Mouse (Mus musculus) layer of hippocampus, adult 2 months (tissue): ENCODE data around the gene Ncf1. TPM values are rescaled to one million over a fixed set of nuclear protein-coding genes. Genes with fewer than 3 reads are reported as not detected.
A peak's percentile ranks its signal among the peaks of the same experiment; 100 is the strongest.

Experiments
- DNase-seq, 2 experiments: peaks; one replicate each; pipeline ENCODE4 v3.0.0; 2022; ENCODE audit warnings: low spot score in 2 of 2
- H3K27ac ChIP-seq: fragments of 200-600 bp; 2 replicates; pipeline ENCODE4 v1.8.1; 2022
- H3K4me3 ChIP-seq: fragments of 200-600 bp; 2 replicates; pipeline ENCODE4 v1.8.1; 2022; ENCODE audit warnings: mild to moderate bottlenecking
- CTCF ChIP-seq: fragments of 200-600 bp; conservative IDR thresholded peaks from 2 replicates; pipeline ENCODE4 v1.8.1; 2022; ENCODE audit warnings: antibody characterized with exemption, mild to moderate bottlenecking, moderate library complexity
- total RNA-seq, 2 experiments: library from RNA; stranded (reverse); gene quantifications; 2 replicates each; pipeline ENCODE4 v1.2.3; 2021

The Ncf1 gene
- total RNA-seq, 2 experiments from 2014 or later, result 7.2 to 9.0 TPM

DNA sequence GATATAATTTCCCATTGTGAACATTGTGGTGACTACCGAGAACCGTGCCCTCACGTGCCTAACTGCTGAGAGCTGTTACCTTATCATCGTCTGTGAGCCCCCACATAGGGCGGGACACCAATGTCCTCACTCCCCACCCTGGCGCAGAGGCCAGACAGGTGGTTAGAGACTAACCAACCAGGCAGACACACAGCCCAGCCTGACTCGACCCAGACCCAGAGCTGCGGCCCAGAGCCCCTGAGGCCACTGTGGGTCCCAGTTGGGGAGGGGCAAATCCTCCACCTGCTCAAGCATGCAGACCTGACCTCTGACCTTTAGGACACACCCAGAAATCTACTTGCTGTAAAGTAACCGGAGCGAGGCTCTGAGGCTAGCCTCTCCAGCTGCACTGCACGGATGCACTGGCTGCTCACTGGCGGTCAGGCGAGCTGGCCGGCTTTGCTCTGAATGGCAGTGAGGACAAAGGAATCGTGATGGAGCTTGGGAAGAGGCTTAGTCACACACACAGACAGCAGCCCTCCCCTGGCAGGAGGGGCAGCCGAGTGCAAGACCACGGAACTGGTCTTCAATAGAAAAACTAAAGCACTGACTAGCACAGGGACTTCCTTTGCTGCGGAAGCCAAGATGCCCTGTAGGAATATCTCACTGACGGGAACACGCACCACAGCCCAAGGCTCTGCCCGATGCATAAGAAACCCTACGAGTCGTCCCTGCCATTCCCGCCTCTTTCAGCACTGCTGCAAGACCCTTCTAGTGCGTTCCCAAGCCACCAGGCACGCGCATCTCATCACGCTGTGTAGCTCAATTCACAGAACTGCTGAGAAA, 8.7 kb upstream of the Ncf1 start:
- no peak for TF ChIP-seq CTCF
- peak overlapping the region; percentile 71 for H3K27ac ChIP-seq
- H3K4me3 ChIP-seq, result no peak overlapping the region
- no peak for DNase-seq

DNA sequence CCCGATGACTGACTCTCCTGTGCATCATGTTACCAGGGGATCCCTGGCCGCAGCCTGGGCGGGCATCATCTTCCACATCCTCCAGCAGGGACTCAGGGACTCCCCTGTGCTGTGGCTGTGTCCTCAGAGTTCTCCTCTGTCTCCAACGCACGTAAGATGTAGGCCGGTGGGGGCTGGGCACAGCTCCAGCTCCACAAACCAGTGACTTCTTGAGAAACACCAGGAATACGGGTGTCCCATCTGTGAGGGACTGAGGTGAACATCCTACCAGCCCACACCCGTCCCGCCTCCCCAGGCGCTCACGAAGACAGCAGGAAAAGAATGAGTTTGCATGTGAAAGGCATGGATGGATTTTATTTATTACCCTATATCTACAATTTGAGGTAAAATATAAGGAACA, 8.1 kb upstream of the Ncf1 start:
- no peak for DNase-seq
- no peak for TF ChIP-seq CTCF
- peak overlapping the region; percentile 2; the same call in 1 of the 2 replicates for H3K27ac ChIP-seq
- no peak overlapping the region for H3K4me3 ChIP-seq

DNA sequence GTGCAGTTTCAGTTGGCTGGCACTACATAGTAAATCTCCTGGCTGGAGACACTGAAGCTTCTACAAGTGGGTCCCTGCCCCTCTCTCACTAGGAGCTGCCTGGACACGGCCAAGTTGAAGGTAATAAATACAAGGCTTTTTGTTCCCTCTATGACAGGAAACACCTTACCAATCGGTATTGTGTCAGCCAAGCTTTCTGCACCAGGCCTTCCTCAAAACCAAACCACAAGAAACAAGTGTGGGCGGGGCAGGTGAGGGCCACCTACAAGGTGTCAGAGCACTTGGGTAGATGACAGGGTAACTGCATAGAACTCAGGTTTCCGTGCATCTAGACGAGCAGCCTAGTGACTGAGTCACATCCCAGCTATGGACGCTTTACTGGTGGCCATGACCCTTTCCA, 7.4 kb upstream of the Ncf1 start:
- no peak for TF ChIP-seq CTCF
- H3K4me3 ChIP-seq, result no peak overlapping the region
- H3K27ac ChIP-seq, result no peak overlapping the region
- no peak for DNase-seq

DNA sequence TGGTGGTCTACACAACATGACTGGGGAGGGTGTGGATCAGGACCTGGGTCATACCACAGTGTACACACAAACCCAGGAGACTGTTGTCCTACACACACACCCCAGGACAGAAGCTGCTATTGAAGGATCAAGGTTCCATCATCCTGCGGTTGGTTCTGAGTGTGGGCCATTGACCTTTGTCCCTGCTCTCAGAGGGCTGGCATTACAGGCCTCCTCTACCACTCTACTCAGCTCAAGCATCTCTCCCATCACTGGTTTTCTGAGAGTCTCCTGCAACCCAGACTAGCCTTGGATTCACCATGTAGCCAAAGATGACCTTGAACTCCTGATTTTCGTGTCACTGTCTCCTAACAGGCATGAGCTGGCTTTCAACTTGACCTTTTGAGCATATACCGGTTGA, 6.8 kb upstream of the Ncf1 start:
- H3K4me3 ChIP-seq, result no peak overlapping the region
- H3K27ac ChIP-seq, result no peak overlapping the region
- no peak for TF ChIP-seq CTCF
- DNase-seq, result no peak

DNA sequence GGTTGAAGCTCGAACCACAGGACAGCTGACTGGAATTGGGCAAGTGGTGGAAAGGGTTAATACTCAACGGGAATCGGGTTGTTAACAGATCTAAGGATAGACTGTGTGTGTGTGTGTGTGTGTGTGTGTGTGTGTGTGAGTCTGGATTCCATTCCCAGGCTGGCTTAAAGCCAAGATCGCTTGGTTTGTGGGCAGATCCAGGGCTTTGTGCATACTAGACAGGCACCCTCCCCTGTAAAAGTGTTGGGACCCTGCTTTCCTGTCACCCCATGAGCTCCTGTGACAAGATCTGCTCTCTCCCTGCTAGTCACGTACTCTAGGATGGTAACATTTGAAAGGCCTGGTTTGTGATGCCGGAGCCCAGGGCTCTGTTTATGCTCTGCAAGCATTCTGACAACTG, 5.7 kb upstream of the Ncf1 start:
- Histone ChIP-seq H3K4me3 (no peak overlapping the region), H3K27ac (peak overlapping the region; percentile 54)
- no peak for TF ChIP-seq CTCF
- DNase-seq, result peak in 1 of 2 experiments; percentile 59

DNA sequence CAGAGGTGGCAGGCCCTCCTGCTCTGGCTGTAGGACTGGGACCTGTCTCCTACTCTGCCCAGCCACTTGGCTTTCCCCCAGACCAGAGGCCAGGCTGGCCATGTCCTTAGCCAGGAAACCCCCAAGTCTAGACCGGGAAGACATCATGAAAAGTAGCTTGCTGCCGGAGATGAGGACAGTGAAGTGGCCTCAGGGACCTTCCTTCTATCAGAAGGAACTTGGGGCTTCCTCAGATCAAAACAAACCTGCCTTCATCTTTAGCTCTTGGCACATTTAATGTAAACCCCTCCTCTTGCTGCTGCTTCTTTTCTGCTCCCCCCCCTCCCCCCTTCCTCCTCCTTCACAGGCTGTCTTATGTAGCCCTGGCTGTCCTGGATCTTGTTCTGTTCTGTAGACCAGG, 4.8 kb upstream of the Ncf1 start:
- no peak overlapping the region for H3K4me3 ChIP-seq
- DNase-seq, result no peak
- TF ChIP-seq CTCF, result no peak
- no peak overlapping the region for H3K27ac ChIP-seq

DNA sequence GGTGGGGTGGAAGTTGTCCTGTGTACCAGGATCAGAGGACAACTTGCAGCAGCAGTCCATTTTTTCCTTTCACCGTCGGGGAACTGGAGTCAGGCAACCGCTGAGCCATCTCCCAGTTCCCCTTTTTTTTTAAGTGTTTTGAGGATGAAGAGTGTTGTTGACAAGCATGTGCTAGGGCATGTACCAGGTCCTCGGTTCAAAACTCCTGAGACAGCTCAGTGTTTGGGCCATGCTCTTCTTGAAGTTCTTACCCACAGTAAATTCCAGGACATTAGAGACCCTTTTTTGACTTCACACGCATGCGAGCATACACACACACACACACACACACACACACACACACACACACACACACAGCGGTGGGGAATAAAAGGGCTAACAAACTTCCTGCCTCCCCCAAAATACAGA, 3.8 kb upstream of the Ncf1 start:
- no peak for TF ChIP-seq CTCF
- no peak for DNase-seq
- H3K4me3 ChIP-seq, result no peak overlapping the region
- no peak overlapping the region for H3K27ac ChIP-seq

DNA sequence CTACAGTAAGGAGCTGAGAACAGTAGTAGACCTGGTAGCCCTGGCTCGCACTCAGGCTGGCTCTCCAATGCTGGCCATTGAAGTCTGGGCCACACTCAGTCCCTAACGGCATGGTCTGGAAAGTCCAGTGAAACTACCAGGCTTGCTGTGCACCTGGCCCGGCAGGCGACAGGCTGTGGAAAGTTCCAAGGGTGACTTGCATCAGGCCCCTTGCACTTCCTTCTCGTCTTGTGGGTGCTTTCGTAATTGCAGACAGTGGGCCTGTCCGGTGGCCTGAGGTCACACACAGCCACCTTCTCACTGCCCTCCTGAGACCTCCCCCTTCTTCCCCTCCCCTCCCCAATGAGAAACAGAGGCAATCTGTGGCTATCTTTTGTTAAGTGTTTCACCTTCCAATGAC, 3.1 kb upstream of the Ncf1 start:
- DNase-seq, result no peak
- Histone ChIP-seq H3K4me3 (no peak overlapping the region), H3K27ac (peak overlapping the region; percentile 37; the same call in 1 of the 2 replicates)
- TF ChIP-seq CTCF, result no peak

DNA sequence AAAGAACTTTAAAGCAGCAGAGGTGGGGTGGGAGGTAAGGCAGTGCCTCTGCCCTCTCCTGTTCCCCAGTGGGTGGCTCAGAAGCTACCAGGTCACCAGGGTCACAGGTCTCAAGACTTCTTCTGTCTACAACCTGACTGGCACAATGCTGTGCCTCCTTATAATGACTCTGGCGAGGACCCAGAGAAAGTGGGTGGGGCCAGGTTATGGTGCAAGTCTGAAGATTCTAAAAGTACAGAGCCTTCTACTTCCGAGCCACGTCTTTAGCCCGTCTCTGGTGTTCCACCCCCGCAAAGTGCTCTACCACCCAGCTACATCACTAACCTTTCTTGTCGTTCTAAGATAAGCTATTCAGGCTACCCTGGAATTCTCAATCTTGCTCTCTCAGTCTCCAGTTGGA, 2.7 kb upstream of the Ncf1 start:
- no peak for DNase-seq
- no peak for TF ChIP-seq CTCF
- H3K4me3 ChIP-seq, result no peak overlapping the region
- H3K27ac ChIP-seq, result peak overlapping the region; percentile 43; the same call in 1 of the 2 replicates

DNA sequence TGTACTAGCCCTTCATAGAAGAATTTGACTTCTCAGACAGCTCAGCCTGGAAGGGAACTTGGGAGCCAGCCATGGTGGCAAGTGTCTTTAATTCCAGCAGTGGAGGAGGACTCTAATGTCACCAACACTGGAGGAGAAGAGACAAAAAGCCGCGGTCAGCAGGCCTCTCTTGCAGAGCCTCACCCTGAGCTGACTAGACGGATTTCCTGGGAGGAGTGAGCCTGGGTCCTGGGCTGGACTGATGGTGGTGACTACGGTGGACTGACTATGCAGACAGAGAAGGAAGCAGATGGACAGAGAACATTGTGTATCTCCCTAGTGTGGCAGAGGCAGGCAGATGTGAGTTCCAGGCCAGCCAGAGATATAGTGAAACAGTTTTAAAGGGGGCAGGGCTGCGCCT, 2.0 kb upstream of the Ncf1 start:
- no peak for TF ChIP-seq CTCF
- Histone ChIP-seq H3K27ac (peak overlapping the region; percentile 43; the same call in 1 of the 2 replicates), H3K4me3 (no peak overlapping the region)
- no peak for DNase-seq

DNA sequence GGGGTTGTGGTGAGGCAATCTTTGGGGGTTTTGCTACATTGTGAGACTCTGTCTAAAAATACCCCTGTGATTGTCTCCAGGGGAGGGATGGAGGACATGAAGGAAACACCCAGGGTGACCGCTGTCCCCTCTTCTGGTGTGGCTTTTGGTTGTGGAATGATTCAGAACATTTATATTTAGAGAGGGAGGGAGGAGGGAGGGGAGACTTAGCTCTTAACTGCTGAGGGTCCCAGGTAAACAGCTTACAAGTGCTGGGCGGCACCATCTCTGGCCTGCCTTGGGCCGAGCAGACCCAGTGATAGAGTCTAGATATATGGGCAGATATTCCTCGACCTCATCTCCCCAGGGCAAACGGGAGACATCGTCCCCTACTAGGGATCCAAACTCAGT, 1.2 kb downstream of the Ncf1 start:
- Histone ChIP-seq H3K4me3 (no peak overlapping the region), H3K27ac (no peak overlapping the region)
- no peak for TF ChIP-seq CTCF
- DNase-seq, result no peak

DNA sequence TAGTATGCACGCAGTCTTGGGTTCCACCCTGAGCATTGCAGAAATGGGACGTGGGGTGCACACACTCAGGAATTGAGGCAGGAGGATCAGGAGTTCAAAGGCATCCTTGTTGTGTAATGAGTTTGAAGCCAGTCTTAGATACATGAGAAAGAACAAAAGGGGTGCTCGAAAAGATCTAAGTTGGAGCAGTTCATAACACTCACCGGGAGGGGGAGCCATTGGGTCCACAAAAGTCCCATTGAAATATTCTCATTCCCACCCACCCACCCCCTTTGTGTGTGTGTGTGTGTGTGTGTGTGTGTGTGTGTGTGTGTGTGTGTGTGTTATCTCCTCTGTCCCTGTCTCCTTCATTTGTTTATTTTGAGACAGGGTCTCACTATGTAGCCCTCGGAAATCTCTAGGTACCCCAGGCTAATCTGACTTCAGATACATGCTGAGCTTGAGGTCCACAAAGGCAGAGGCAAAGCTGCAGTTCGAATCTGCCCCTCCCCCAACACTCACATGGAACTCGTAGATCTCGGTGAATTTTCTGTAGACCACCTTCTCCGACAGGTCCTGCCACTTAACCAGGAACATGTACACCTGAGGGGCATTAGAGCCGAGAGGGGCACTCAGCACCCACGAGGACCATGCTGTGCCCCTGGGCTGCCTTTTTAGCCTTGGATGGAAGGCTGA, 1.7 kb downstream of the Ncf1 start:
- TF ChIP-seq CTCF, result peak; percentile 73

DNA sequence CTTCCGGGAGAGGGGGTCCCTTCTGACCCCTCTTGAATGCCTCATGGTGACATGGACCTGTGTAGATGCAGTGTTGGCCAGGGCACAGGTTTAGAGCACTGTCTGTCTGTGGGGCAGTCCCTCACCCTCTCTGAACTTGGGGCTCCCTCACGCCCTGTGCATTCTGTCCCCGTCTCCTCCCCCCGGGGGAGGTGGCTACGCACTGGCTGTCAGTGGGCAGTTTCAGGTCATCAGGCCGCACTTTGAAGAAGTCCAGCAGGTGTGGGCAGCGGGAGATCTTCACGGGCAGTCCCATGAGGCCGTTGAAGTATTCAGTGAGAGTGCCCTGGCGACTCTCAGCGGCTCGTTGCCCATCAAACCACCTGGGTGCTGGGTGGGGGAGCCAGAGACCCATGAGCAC, 2.5 kb downstream of the Ncf1 start:
- no peak for DNase-seq

More for the DNA sequence above, 1.7 kb downstream of the Ncf1 start:
- Histone ChIP-seq H3K27ac (no peak overlapping the region), H3K4me3 (no peak overlapping the region)
- DNase-seq, result peak in 1 of 2 experiments; percentile 52

More for the DNA sequence above, 2.5 kb downstream of the Ncf1 start:
- H3K27ac ChIP-seq, result no peak overlapping the region
- H3K4me3 ChIP-seq, result no peak overlapping the region
- no peak for TF ChIP-seq CTCF
